Mouse (Mus musculus) limb, embryonic 14.5 days (tissue): ENCODE measurements around the gene Lrp2. TPM values are rescaled to one million over a fixed set of nuclear protein-coding genes. Genes with fewer than 3 reads are reported as not detected.

Source experiments
- ATAC-seq: fragments of 200-750 bp; cut with Nextera tagmentation; 2 replicates; pipeline ENCODE4 v1.8.0; 2017; ENCODE audit warnings: low read depth, moderate number of reproducible peaks, moderate TSS enrichment; ENCODE audit not compliant: low FRiP score
- DNase-seq: peaks from one replicate; pipeline ENCODE4 v3.0.0-alpha.2; 2015; ENCODE audit warnings: low spot score
- H3K27ac ChIP-seq: fragments of 300-500 bp; sonication (generic); replicated peaks from 2 replicates; pipeline ENCODE4 v1.5.1; 2014; ENCODE audit warnings: low read depth, mild to moderate bottlenecking, low read length, moderate library complexity, mixed read lengths
- H3K27me3 ChIP-seq: fragments of 300-500 bp; sonication (generic); 2 replicates; pipeline ENCODE4 v1.6.1; 2014; ENCODE audit warnings: low read length, mixed read lengths; ENCODE audit not compliant: control insufficient read depth, insufficient read depth
- H3K36me3 ChIP-seq: fragments of 300-500 bp; sonication (generic); 2 replicates; pipeline ENCODE4 v1.6.1; 2014; ENCODE audit warnings: mild to moderate bottlenecking, low read length, moderate library complexity, mixed read lengths; ENCODE audit not compliant: control insufficient read depth, insufficient read depth
- H3K4me1 ChIP-seq: fragments of 300-500 bp; sonication (generic); 2 replicates; pipeline ENCODE4 v1.6.1; 2014; ENCODE audit warnings: antibody characterized with exemption, low read length, mixed read lengths; ENCODE audit not compliant: control insufficient read depth, insufficient read depth
- H3K4me2 ChIP-seq: fragments of 300-500 bp; sonication (generic); replicated peaks from 2 replicates; pipeline ENCODE4 v1.6.1; 2014; ENCODE audit warnings: low read depth, mild to moderate bottlenecking, low read length, moderate library complexity; ENCODE audit not compliant: severe bottlenecking
- H3K4me3 ChIP-seq: fragments of 300-500 bp; sonication (generic); replicated peaks from 2 replicates; pipeline ENCODE4 v1.5.1; 2014; ENCODE audit warnings: low read length
- H3K9ac ChIP-seq: fragments of 300-500 bp; sonication (generic); 2 replicates; pipeline ENCODE4 v1.6.1; 2014; ENCODE audit warnings: mild to moderate bottlenecking, low read depth, low read length, moderate library complexity; ENCODE audit not compliant: severe bottlenecking
- H3K9me3 ChIP-seq: fragments of 300-500 bp; sonication (generic); 2 replicates; pipeline ENCODE4 v1.6.1; 2016; ENCODE audit warnings: low read length; ENCODE audit not compliant: control insufficient read depth
- POLR2A ChIP-seq: fragments of 200-500 bp; IDR thresholded peaks from 2 replicates; pipeline ENCODE4 v1.8.0; 2012; ENCODE audit warnings: inconsistent platforms, mild to moderate bottlenecking, moderate library complexity, borderline replicate concordance; ENCODE audit not compliant: insufficient read depth, insufficient read length; ENCODE audit errors: extremely low read depth
- WGBS: fragments of 180-500 bp; shearing (Covaris S2); extraction: QIAGEN DNeasy Blood & Tissue Kit; methylation state at CpG from one replicate; pipeline ENCODE4 v1.1.7; 2014; 5-methylcytosine and 5-hydroxymethylcytosine counted together
- polyA plus RNA-seq, 2 experiments: library from polyadenylated mRNA; depleted of rRNA in 1 of 2; stranded (reverse) in 1 of 2; unstranded in 1 of 2; fragments of >200 nt; fragmentation: Nextera tagmentation in 1 of 2; extraction: Ambion mirVana in 1 of 2; gene quantifications; 2 replicates each; pipeline versions ENCODE4 v1.2.1 to v1.2.3; 2012 to 2014

The Lrp2 gene
- polyA plus RNA-seq, 2 experiments, result 0.01 to 0.09 TPM

DNA sequence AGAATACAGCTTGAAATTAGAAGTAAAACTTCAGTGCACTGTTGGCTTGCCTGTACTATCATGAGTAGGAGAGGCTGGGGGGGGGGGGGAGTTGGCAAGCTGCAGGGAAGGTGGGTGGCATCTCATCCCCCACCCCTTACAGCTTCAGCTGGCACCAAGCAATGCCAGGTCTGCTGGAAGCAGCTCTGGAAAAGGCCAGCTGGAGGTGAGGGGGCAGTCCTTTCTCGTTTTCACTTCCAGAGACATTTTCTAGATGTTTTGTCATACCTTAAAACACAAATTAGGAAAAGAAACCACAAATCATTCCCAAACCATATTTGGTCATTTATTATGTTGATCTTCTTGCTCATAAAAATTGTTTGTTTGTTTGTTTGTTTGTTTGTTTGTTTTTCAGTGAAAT lies 206.1 kb downstream of the Lrp2 start:
- Histone ChIP-seq H3K27me3 (no peaks in the 10 kb centered on the region), H3K4me2 (no peak overlapping the region), H3K9me3 (no peaks in the 10 kb centered on the region), H3K36me3 (no peaks in the 10 kb centered on the region), H3K4me1 (0 out of 2 replicates have a peak, but pooled peaks cover 5% of the 10 kb centered on the region), H3K27ac (no peak overlapping the region), H3K4me3 (no peak overlapping the region), H3K9ac (no peak overlapping the region)
- no peak for DNase-seq
- no peak for TF ChIP-seq POLR2A
- WGBS, result 22% methylated on average over 1 of the region's 1 CpGs
- no peak for ATAC-seq

DNA sequence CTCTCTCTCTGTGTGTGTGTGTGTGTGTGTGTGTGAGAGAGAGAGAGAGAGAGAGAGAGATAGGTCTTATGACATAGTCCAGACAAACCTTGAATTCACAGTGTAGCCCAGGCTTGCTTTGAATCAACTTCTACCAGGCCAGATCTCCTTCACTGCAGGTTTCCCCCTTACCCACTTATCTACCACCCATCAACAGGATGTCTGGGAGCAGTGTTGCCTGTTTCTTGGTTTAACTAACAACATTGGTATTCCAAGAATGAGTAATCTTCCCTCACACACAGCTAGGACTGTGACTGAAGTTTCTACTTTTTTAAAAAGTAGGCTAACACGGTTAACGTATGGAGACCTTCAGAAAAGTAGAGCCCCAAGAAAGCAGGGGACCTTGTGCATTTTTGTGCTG lies 209.1 kb downstream of the Lrp2 start:
- WGBS, result 78% methylated on average over 2 of the region's 2 CpGs
- 0 out of 2 replicates have a peak, but pooled peaks cover 5% of the 10 kb centered on the region for H3K4me1 ChIP-seq
- DNase-seq (no peak), ATAC-seq (no peak)
- no peaks in the 10 kb centered on the region for H3K27me3 ChIP-seq
- no peaks in the 10 kb centered on the region for H3K36me3 ChIP-seq
- no peak overlapping the region for H3K9ac ChIP-seq
- H3K4me3 ChIP-seq, result no peak overlapping the region
- TF ChIP-seq POLR2A, result no peak
- no peaks in the 10 kb centered on the region for H3K9me3 ChIP-seq
- no peak overlapping the region for H3K27ac ChIP-seq
- no peak overlapping the region for H3K4me2 ChIP-seq

Other genes starting within 250 kb of the Lrp2 start
- gene Abcb11, start 243.4 kb downstream of the Lrp2 start, polyA plus RNA-seq (2012; rRNA removed), result 0.01 TPM in 1 of 2 replicates, not detected in the other
- gene Abcb11, start 243.4 kb downstream of the Lrp2 start, polyA plus RNA-seq (2014; fragmentation: Nextera tagmentation; extraction: Ambion mirVana), result not detected in 2 replicates
- gene Dhrs9, start 205.6 kb downstream of the Lrp2 start, polyA plus RNA-seq (2012; rRNA removed), result 0.09 and 0.10 TPM in 2 replicates
- 0.10 TPM in 1 of 2 replicates, not detected in the other for gene Dhrs9, start 205.6 kb downstream of the Lrp2 start, polyA plus RNA-seq (2014; fragmentation: Nextera tagmentation; extraction: Ambion mirVana)
- gene Bbs5, start 61.1 kb upstream of the Lrp2 start, polyA plus RNA-seq (2012; rRNA removed), result 14.7 and 18.9 TPM in 2 replicates
- gene Bbs5, start 61.1 kb upstream of the Lrp2 start, polyA plus RNA-seq (2014; fragmentation: Nextera tagmentation; extraction: Ambion mirVana), result 15.8 and 19.2 TPM in 2 replicates
- gene Klhl41, start 84.1 kb upstream of the Lrp2 start, polyA plus RNA-seq (2012; rRNA removed), result 17.4 and 23.2 TPM in 2 replicates
- gene Klhl41, start 84.1 kb upstream of the Lrp2 start, polyA plus RNA-seq (2014; fragmentation: Nextera tagmentation; extraction: Ambion mirVana), result 13.2 and 16.7 TPM in 2 replicates
- gene Fastkd1, start 127.5 kb upstream of the Lrp2 start, polyA plus RNA-seq (2012; rRNA removed), result 12.8 and 13.0 TPM in 2 replicates
- 12.3 and 15.0 TPM in 2 replicates for gene Fastkd1, start 127.5 kb upstream of the Lrp2 start, polyA plus RNA-seq (2014; fragmentation: Nextera tagmentation; extraction: Ambion mirVana)
- gene Ppig, start 136.5 kb upstream of the Lrp2 start, polyA plus RNA-seq (2012; rRNA removed), result 14.2 and 25.3 TPM in 2 replicates
- gene Ppig, start 136.5 kb upstream of the Lrp2 start, polyA plus RNA-seq (2014; fragmentation: Nextera tagmentation; extraction: Ambion mirVana), result 118 and 120 TPM in 2 replicates
- 1.1 and 2.5 TPM in 2 replicates for gene Ccdc173, start 203.5 kb upstream of the Lrp2 start, polyA plus RNA-seq (2012; rRNA removed)
- gene Ccdc173, start 203.5 kb upstream of the Lrp2 start, polyA plus RNA-seq (2014; fragmentation: Nextera tagmentation; extraction: Ambion mirVana), result 2.0 and 2.1 TPM in 2 replicates
- gene Phospho2, start 203.6 kb upstream of the Lrp2 start, polyA plus RNA-seq (2012; rRNA removed), result 27.5 and 30.9 TPM in 2 replicates
- 24.6 and 28.5 TPM in 2 replicates for gene Phospho2, start 203.6 kb upstream of the Lrp2 start, polyA plus RNA-seq (2014; fragmentation: Nextera tagmentation; extraction: Ambion mirVana)
- 18.6 and 21.2 TPM in 2 replicates for gene Klhl23, start 235.9 kb upstream of the Lrp2 start, polyA plus RNA-seq (2012; rRNA removed)
- gene Klhl23, start 235.9 kb upstream of the Lrp2 start, polyA plus RNA-seq (2014; fragmentation: Nextera tagmentation; extraction: Ambion mirVana), result 20.7 and 21.9 TPM in 2 replicates